Mouse (Mus musculus) brain, embryonic 14.5 days (tissue): Measurements from ENCODE around the gene Cntln.

Source experiments
- CTCF ChIP-seq: fragments of 200-500 bp; IDR thresholded peaks from 2 replicates; pipeline ENCODE4 v1.5.1; 2012; ENCODE audit warnings: inconsistent platforms, mild to moderate bottlenecking, moderate library complexity, borderline replicate concordance; ENCODE audit not compliant: insufficient read depth, insufficient read length; ENCODE audit errors: extremely low read depth
- POLR2A ChIP-seq: fragments of 200-500 bp; IDR thresholded peaks from 2 replicates; pipeline ENCODE4 v1.6.1; 2012; ENCODE audit warnings: mild to moderate bottlenecking, inconsistent platforms, borderline replicate concordance; ENCODE audit not compliant: poor library complexity, insufficient read depth, insufficient read length, severe bottlenecking; ENCODE audit errors: extremely low read depth

DNA sequence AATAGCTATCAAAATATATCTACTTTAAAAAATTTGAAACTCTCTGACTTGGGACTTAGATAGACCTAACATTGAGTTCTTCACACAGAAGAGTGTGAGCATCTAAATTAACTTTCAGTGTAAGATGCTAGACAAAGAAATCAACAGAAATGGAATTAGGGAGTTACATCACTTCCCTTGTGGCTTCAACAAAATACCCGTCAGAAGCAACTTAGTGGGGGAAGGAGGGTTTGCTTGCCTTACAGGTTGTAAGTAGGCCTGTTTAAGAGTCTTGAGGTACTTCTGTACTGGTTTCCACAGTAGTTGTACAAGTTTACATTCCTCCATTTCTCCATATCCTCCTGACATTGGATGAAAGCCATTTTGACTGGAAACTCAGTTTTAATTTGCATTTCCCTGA, 222.3 kb downstream of the Cntln start:
- TF ChIP-seq CTCF (no peak), POLR2A (no peak)
